Mouse (Mus musculus) liver, embryonic 16.5 days (tissue): Measurements from ENCODE around the gene Crat. TPM values are rescaled to one million over a fixed set of nuclear protein-coding genes. Genes with fewer than 3 reads are reported as not detected.

Source experiments
- ATAC-seq: fragments of 200-750 bp; cut with Nextera tagmentation; 2 replicates; pipeline ENCODE4 v1.8.0; 2017; ENCODE audit warnings: low read depth, mild to moderate bottlenecking, moderate number of reproducible peaks, moderate library complexity
- H3K27ac ChIP-seq: fragments of 300-500 bp; sonication (generic); 2 replicates; pipeline ENCODE4 v1.5.1; 2014; ENCODE audit warnings: mild to moderate bottlenecking, low read length
- H3K27me3 ChIP-seq: fragments of 300-500 bp; sonication (generic); 2 replicates; pipeline ENCODE4 v1.6.1; 2014; ENCODE audit warnings: low read depth, low read length, mixed read lengths; ENCODE audit not compliant: control insufficient read depth, insufficient read depth
- H3K36me3 ChIP-seq: fragments of 300-500 bp; sonication (generic); 2 replicates; pipeline ENCODE4 v1.6.1; 2014; ENCODE audit warnings: mild to moderate bottlenecking; ENCODE audit not compliant: control insufficient read depth, insufficient read depth
- H3K4me1 ChIP-seq: fragments of 300-500 bp; sonication (generic); 2 replicates; pipeline ENCODE4 v1.6.1; 2014; ENCODE audit warnings: low read depth, low read length, mixed read lengths; ENCODE audit not compliant: control insufficient read depth
- H3K4me2 ChIP-seq: fragments of 300-500 bp; sonication (generic); 2 replicates; pipeline ENCODE4 v1.6.1; 2014; ENCODE audit warnings: low read depth, low read length, mixed read lengths
- H3K4me3 ChIP-seq: fragments of 300-500 bp; sonication (generic); 2 replicates; pipeline ENCODE4 v1.5.1; 2014; ENCODE audit warnings: low read depth, mild to moderate bottlenecking, low read length
- H3K9ac ChIP-seq: fragments of 300-500 bp; sonication (generic); 2 replicates; pipeline ENCODE4 v1.6.1; 2014; ENCODE audit warnings: low read depth, low read length
- H3K9me3 ChIP-seq: fragments of 300-500 bp; sonication (generic); replicated peaks from 2 replicates; pipeline ENCODE4 v1.6.1; 2016; ENCODE audit warnings: low read length; ENCODE audit not compliant: control insufficient read depth
- WGBS: fragments of 180-500 bp; shearing (Covaris S2); extraction: QIAGEN DNeasy Blood & Tissue Kit; methylation state at CpG from one replicate; pipeline ENCODE4 v1.1.7; 2014; ENCODE audit not compliant: insufficient replicate concordance; 5-methylcytosine and 5-hydroxymethylcytosine counted together
- polyA plus RNA-seq: library from polyadenylated mRNA; unstranded; fragments of >200 nt; fragmentation: Nextera tagmentation; extraction: Ambion mirVana; gene quantifications from 2 replicates; pipeline ENCODE4 v1.2.1, GENCODE M21; 2015

Gene Crat
- polyA plus RNA-seq, 1 experiment from 2014 or later, result 31.3 TPM

GRCm38 (mm10) chr2:30379307-30379706 lies 36.3 kb downstream of the Crat start:
- Histone ChIP-seq H3K4me1 (peaks cover 27% of the 10 kb centered on the region), H3K27ac (no peak overlapping the region), H3K9me3 (no peaks in the 10 kb centered on the region), H3K4me3 (no peak overlapping the region), H3K27me3 (no peaks in the 10 kb centered on the region), H3K36me3 (0 out of 2 replicates have a peak, but pooled peaks cover 2% of the 10 kb centered on the region), H3K9ac (no peak overlapping the region), H3K4me2 (no peak overlapping the region)
- 0 out of 2 replicates have a peak, but pooled peaks have one; percentile 35 for ATAC-seq
- WGBS, result 67% methylated on average over 7 of the region's 7 CpGs

DNA sequence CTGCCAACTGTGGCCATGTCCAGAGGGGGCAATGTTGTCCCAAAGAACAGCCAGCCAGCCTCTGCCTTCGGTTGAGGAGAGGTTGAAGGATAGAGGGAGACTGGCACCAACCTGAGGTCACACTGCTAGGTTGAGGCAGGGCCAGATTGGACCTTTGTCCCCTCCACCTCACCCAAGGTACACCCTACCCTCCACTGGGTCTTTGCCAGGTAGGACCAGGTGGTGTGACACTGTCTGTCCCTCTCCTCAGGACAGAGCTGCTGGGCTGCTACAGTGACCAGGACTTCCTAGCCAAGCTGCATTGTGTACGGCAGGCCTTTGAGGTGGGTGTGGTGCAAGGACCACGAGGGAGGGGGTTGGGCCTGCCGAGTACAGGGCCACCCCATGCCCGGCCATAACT lies 37.9 kb downstream of the Crat start:
- Histone ChIP-seq H3K4me3 (no peak overlapping the region), H3K27me3 (no peaks in the 10 kb centered on the region), H3K4me1 (peaks cover 27% of the 10 kb centered on the region), H3K9ac (no peak overlapping the region), H3K27ac (no peak overlapping the region), H3K9me3 (no peaks in the 10 kb centered on the region), H3K4me2 (no peak overlapping the region), H3K36me3 (peaks cover 7% of the 10 kb centered on the region)
- no peak for ATAC-seq
- WGBS, result 67% methylated on average over 5 of the region's 5 CpGs

- no peak for ATAC-seq
- peaks cover 16% of the 10 kb centered on the region for H3K4me1 ChIP-seq
- H3K27ac ChIP-seq, result no peak overlapping the region
- no peaks in the 10 kb centered on the region for H3K9me3 ChIP-seq
- no peaks in the 10 kb centered on the region for H3K27me3 ChIP-seq
- H3K4me3 ChIP-seq, result no peak overlapping the region
- no peak overlapping the region for H3K9ac ChIP-seq
- WGBS, result 78% methylated on average over 10 of the region's 10 CpGs
- H3K36me3 ChIP-seq, result peaks cover 8% of the 10 kb centered on the region
- no peak overlapping the region for H3K4me2 ChIP-seq
Measured at GRCm38 (mm10) chr2:30375893-30376292, 39.7 kb downstream of the Crat start.

- ATAC-seq, result no peak
- H3K9ac ChIP-seq, result no peak overlapping the region
- no peak overlapping the region for H3K4me2 ChIP-seq
- H3K9me3 ChIP-seq, result no peaks in the 10 kb centered on the region
- 86% methylated on average over 5 of the region's 5 CpGs for WGBS
- H3K4me1 ChIP-seq, result no peaks in the 10 kb centered on the region
- no peaks in the 10 kb centered on the region for H3K27me3 ChIP-seq
- peaks cover 18% of the 10 kb centered on the region for H3K36me3 ChIP-seq
- no peak overlapping the region for H3K27ac ChIP-seq
- no peak overlapping the region for H3K4me3 ChIP-seq
Measured at GRCm38 (mm10) chr2:30372726-30373125, 42.9 kb downstream of the Crat start.

GRCm38 (mm10) chr2:30371544-30371943 lies 44.1 kb downstream of the Crat start:
- Histone ChIP-seq H3K4me1 (no peaks in the 10 kb centered on the region), H3K9me3 (no peaks in the 10 kb centered on the region), H3K9ac (no peak overlapping the region), H3K4me2 (no peak overlapping the region), H3K27ac (no peak overlapping the region), H3K27me3 (no peaks in the 10 kb centered on the region), H3K36me3 (peaks cover 18% of the 10 kb centered on the region), H3K4me3 (no peak overlapping the region)
- 87% methylated on average over 8 of the region's 8 CpGs for WGBS
- ATAC-seq, result no peak

GRCm38 (mm10) chr2:30366203-30366602 lies 49.4 kb downstream of the Crat start:
- Histone ChIP-seq H3K27ac (no peak overlapping the region), H3K4me3 (no peak overlapping the region), H3K9me3 (no peaks in the 10 kb centered on the region), H3K4me2 (no peak overlapping the region), H3K27me3 (no peaks in the 10 kb centered on the region), H3K9ac (no peak overlapping the region), H3K4me1 (peaks cover 13% of the 10 kb centered on the region), H3K36me3 (peaks cover 9% of the 10 kb centered on the region)
- 55% methylated on average over 5 of the region's 5 CpGs for WGBS
- no peak for ATAC-seq

GRCm38 (mm10) chr2:30365281-30366069 lies 50.1 kb downstream of the Crat start:
- Histone ChIP-seq H3K27me3 (no peaks in the 10 kb centered on the region), H3K9me3 (no peaks in the 10 kb centered on the region), H3K4me3 (peak overlapping the region; percentile 91), H3K27ac (0 out of 2 replicates have a peak overlapping the region, but pooled peaks have one; percentile 16), H3K9ac (peak overlapping the region; percentile 88), H3K4me2 (peak overlapping the region; percentile 83), H3K4me1 (peaks cover 13% of the 10 kb centered on the region), H3K36me3 (peaks cover 9% of the 10 kb centered on the region)
- 76% methylated on average over 2 of the region's 2 CpGs for WGBS
- no peak for ATAC-seq

- peak within 1 kb of the TSS; percentile 67 for H3K27ac ChIP-seq
- peak within 1 kb of the TSS; percentile 83 for H3K4me2 ChIP-seq
- no peaks in the 10 kb centered on the region for H3K27me3 ChIP-seq
- under 1% methylated on average over 54 of the region's 54 CpGs for WGBS
- peak within 1 kb of the TSS; percentile 88 for H3K9ac ChIP-seq
- peaks cover 5% of the 10 kb centered on the region; the same call in 1 of the 2 replicates for H3K36me3 ChIP-seq
- peaks cover 19% of the 10 kb centered on the region for H3K4me1 ChIP-seq
- peak within 1 kb of the TSS; percentile 91 for H3K4me3 ChIP-seq
- peak; percentile 98 for ATAC-seq
- H3K9me3 ChIP-seq, result no peaks in the 10 kb centered on the region
Measured at GRCm38 (mm10) chr2:30363773-30364650, 51.6 kb downstream of the Crat start, which contains the start of gene Miga2. Gene Miga2, plus strand, starts transcription at chr2:30364233.
